Mouse (Mus musculus): ENCODE measurements around the gene Kdelr1. TPM values are rescaled to one million over a fixed set of nuclear protein-coding genes. Genes with fewer than 3 reads are reported as not detected.

The Kdelr1 gene
- polyA plus RNA-seq, 1 experiment from 2014 or later: 85.2 TPM

- DNase-seq (ENCODE audit: low spot score) (no peak), ATAC-seq (replicated peaks; ENCODE audit: insufficient number of reproducible peaks, low FRiP score, low TSS enrichment, low read depth) (no peak)
- Histone ChIP-seq H3K27me3 (ENCODE audit: control insufficient read depth, insufficient read depth, low read length) (no peaks in the 10 kb centered on the region), H3K9me3 (replicated peaks; ENCODE audit: control insufficient read depth, low read length) (no peaks in the 10 kb centered on the region), H3K4me1 (ENCODE audit: control insufficient read depth, insufficient read depth, low read length) (peaks cover 9% of the 10 kb centered on the region; the same call in 1 of the 2 replicates), H3K27ac (replicated peaks; ENCODE audit: low read depth, low read length) (no peak overlapping the region), H3K4me2 (ENCODE audit: low read depth, low read length) (peak overlapping the region; percentile 21), H3K36me3 (replicated peaks; ENCODE audit: control insufficient read depth, insufficient read depth, low read depth, low read length) (no peaks in the 10 kb centered on the region; the same call in 1 of the 2 replicates), H3K9ac (replicated peaks; ENCODE audit: low read length) (peak overlapping the region; percentile 23), H3K4me3 (ENCODE audit: low read depth, low read length) (peak overlapping the region; percentile 26)
- WGBS: 52% methylated on average over 9 of the region's 9 CpGs
Observed at GRCm38 (mm10) chr7:45920583-45921241, 48.1 kb downstream of the Kdelr1 start.

DNA sequence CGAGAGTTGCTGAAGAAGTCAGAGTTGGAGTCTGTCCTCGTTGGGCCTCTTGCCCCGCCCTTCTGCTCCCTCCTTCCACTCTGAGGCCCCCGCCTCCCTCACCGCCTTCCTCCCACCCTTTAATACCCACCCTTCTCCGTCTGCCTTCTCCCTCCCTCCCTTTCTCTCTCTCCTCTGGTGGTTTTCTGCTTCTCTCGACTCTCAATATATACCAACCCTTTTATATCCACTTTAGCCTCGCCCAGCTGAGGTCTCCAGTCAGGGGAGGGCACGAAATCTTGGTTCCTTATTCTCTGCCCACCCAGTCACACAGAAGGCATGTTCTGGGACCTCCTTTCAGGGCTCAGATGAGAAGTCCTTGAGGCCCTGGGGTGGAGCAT, 48.7 kb downstream of the Kdelr1 start, which contains the start of gene Emp3:
Gene Emp3, minus strand, starts transcription at position 163 of the 380 bp plus-strand sequence.
- DNase-seq (ENCODE audit: low spot score) (no peak), ATAC-seq (replicated peaks; ENCODE audit: insufficient number of reproducible peaks, low FRiP score, low TSS enrichment, low read depth) (no peak)
- Histone ChIP-seq H3K4me3 (ENCODE audit: low read depth, low read length) (peak within 1 kb of the TSS; percentile 26), H3K4me1 (ENCODE audit: control insufficient read depth, insufficient read depth, low read length) (peaks cover 8% of the 10 kb centered on the region; the same call in 1 of the 2 replicates), H3K9ac (replicated peaks; ENCODE audit: low read length) (peak within 1 kb of the TSS; percentile 23), H3K9me3 (replicated peaks; ENCODE audit: control insufficient read depth, low read length) (no peaks in the 10 kb centered on the region), H3K27me3 (ENCODE audit: control insufficient read depth, insufficient read depth, low read length) (no peaks in the 10 kb centered on the region), H3K4me2 (ENCODE audit: low read depth, low read length) (peak within 1 kb of the TSS; percentile 21), H3K36me3 (replicated peaks; ENCODE audit: control insufficient read depth, insufficient read depth, low read depth, low read length) (no peaks in the 10 kb centered on the region; the same call in 1 of the 2 replicates), H3K27ac (replicated peaks; ENCODE audit: low read depth, low read length) (peak within 1 kb of the TSS; percentile 82; the same call in 1 of the 2 replicates)
- WGBS: 47% methylated on average over 9 of the region's 9 CpGs

GRCm38 (mm10) chr7:45921950-45922600, 49.5 kb downstream of the Kdelr1 start:
- DNase-seq (ENCODE audit: low spot score) (no peak), ATAC-seq (replicated peaks; ENCODE audit: insufficient number of reproducible peaks, low FRiP score, low TSS enrichment, low read depth) (no peak)
- H3K27ac ChIP-seq (replicated peaks; ENCODE audit: low read depth, low read length): peak overlapping the region; percentile 82; the same call in 1 of the 2 replicates
- no peak overlapping the region for H3K4me3 ChIP-seq (ENCODE audit: low read depth, low read length)
- H3K4me2 ChIP-seq (ENCODE audit: low read depth, low read length): no peak overlapping the region
- H3K4me1 ChIP-seq (ENCODE audit: control insufficient read depth, insufficient read depth, low read length): peaks cover 5% of the 10 kb centered on the region; the same call in 1 of the 2 replicates
- peak overlapping the region; percentile 51; the same call in 1 of the 2 replicates for H3K9ac ChIP-seq (replicated peaks; ENCODE audit: low read length)
- no peaks in the 10 kb centered on the region for H3K27me3 ChIP-seq (ENCODE audit: control insufficient read depth, insufficient read depth, low read length)
- H3K36me3 ChIP-seq (replicated peaks; ENCODE audit: control insufficient read depth, insufficient read depth, low read depth, low read length): no peaks in the 10 kb centered on the region; the same call in 1 of the 2 replicates
- 79% methylated on average over 12 of the region's 12 CpGs for WGBS
- no peaks in the 10 kb centered on the region for H3K9me3 ChIP-seq (replicated peaks; ENCODE audit: control insufficient read depth, low read length)

DNA sequence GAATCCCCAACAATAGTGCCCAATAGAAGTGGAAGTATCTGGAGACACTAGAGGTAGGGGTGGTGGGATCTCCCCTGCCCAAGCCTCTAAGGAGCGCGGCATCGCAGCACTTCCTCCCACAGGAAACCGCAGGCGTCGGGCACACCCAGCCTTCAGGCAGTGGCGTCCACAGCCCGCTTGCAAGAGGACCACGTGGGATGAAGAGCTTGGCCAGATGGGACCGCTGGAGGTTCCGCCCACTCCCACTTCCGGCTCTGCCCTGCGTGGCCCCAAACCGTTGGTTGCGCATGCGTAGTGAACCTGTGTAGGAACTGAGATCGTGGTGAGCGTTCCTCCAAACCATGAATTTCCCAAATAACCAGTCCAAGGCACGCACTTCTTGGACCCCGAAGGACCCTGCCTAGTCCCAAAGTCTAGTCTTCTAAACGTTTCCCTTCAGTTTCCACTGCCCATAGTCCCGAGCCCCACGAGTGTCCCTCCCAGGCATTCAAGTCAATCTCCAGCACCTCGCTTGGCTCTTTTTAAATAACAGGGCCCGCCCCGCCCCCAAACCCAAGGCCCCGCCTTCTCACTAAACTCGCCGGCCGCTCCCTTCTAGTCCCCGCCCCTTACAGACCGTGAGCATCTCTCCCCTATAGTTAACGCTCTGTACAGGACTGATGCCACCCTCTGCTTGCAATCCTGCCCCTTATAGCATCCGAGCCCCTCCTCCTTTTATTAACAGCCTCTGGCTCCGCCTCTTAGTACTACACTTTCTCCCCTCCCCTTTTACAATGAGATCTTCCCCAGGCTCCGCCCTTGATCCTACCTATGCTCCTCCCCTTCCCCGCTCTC, 50.6 kb downstream of the Kdelr1 start:
- H3K36me3 ChIP-seq (replicated peaks; ENCODE audit: control insufficient read depth, insufficient read depth, low read depth, low read length): no peaks in the 10 kb centered on the region; the same call in 1 of the 2 replicates
- peak overlapping the region; percentile 55 for H3K4me2 ChIP-seq (ENCODE audit: low read depth, low read length)
- peaks cover 2% of the 10 kb centered on the region; the same call in 1 of the 2 replicates for H3K27me3 ChIP-seq (ENCODE audit: control insufficient read depth, insufficient read depth, low read length)
- WGBS: under 1% methylated on average over 37 of the region's 37 CpGs
- H3K9ac ChIP-seq (replicated peaks; ENCODE audit: low read length): peak overlapping the region; percentile 51
- ATAC-seq (replicated peaks; ENCODE audit: insufficient number of reproducible peaks, low FRiP score, low TSS enrichment, low read depth) (peak; percentile 87), DNase-seq (ENCODE audit: low spot score) (peak; percentile 96)
- peak overlapping the region; percentile 82 for H3K27ac ChIP-seq (replicated peaks; ENCODE audit: low read depth, low read length)
- peaks cover 2% of the 10 kb centered on the region; the same call in 1 of the 2 replicates for H3K4me1 ChIP-seq (ENCODE audit: control insufficient read depth, insufficient read depth, low read length)
- H3K4me3 ChIP-seq (ENCODE audit: low read depth, low read length): peak overlapping the region; percentile 31
- H3K9me3 ChIP-seq (replicated peaks; ENCODE audit: control insufficient read depth, low read length): no peaks in the 10 kb centered on the region

- no peaks in the 10 kb centered on the region for H3K9me3 ChIP-seq (replicated peaks; ENCODE audit: control insufficient read depth, low read length)
- DNase-seq (ENCODE audit: low spot score) (peak; percentile 49), ATAC-seq (replicated peaks; ENCODE audit: insufficient number of reproducible peaks, low FRiP score, low TSS enrichment, low read depth) (peak; percentile 54)
- H3K4me1 ChIP-seq (ENCODE audit: control insufficient read depth, insufficient read depth, low read length): peaks cover 2% of the 10 kb centered on the region; the same call in 1 of the 2 replicates
- H3K36me3 ChIP-seq (replicated peaks; ENCODE audit: control insufficient read depth, insufficient read depth, low read depth, low read length): no peaks in the 10 kb centered on the region
- peaks cover 3% of the 10 kb centered on the region; the same call in 1 of the 2 replicates for H3K27me3 ChIP-seq (ENCODE audit: control insufficient read depth, insufficient read depth, low read length)
- H3K4me3 ChIP-seq (ENCODE audit: low read depth, low read length): peak within 1 kb of the TSS; percentile 31
- 4% methylated on average over 24 of the region's 24 CpGs for WGBS
- H3K9ac ChIP-seq (replicated peaks; ENCODE audit: low read length): peak within 1 kb of the TSS; percentile 51
- peak within 1 kb of the TSS; percentile 82 for H3K27ac ChIP-seq (replicated peaks; ENCODE audit: low read depth, low read length)
- peak within 1 kb of the TSS; percentile 55 for H3K4me2 ChIP-seq (ENCODE audit: low read depth, low read length)
Observed at GRCm38 (mm10) chr7:45923762-45924428, 51.3 kb downstream of the Kdelr1 start, which contains the start of gene Ccdc114. Ccdc114 (plus strand) TSS chr7:45924072.

GRCm38 (mm10) chr7:45924429-45924816, 51.9 kb downstream of the Kdelr1 start:
- Histone ChIP-seq H3K9me3 (replicated peaks; ENCODE audit: control insufficient read depth, low read length) (no peaks in the 10 kb centered on the region), H3K36me3 (replicated peaks; ENCODE audit: control insufficient read depth, insufficient read depth, low read depth, low read length) (no peaks in the 10 kb centered on the region), H3K4me3 (ENCODE audit: low read depth, low read length) (peak overlapping the region; percentile 5; the same call in 1 of the 2 replicates), H3K9ac (replicated peaks; ENCODE audit: low read length) (peak overlapping the region; percentile 23; the same call in 1 of the 2 replicates), H3K4me2 (ENCODE audit: low read depth, low read length) (peak overlapping the region; percentile 24), H3K27ac (replicated peaks; ENCODE audit: low read depth, low read length) (no peak overlapping the region), H3K4me1 (ENCODE audit: control insufficient read depth, insufficient read depth, low read length) (peaks cover 2% of the 10 kb centered on the region; the same call in 1 of the 2 replicates), H3K27me3 (ENCODE audit: control insufficient read depth, insufficient read depth, low read length) (peaks cover 3% of the 10 kb centered on the region; the same call in 1 of the 2 replicates)
- ATAC-seq (replicated peaks; ENCODE audit: insufficient number of reproducible peaks, low FRiP score, low TSS enrichment, low read depth) (no peak), DNase-seq (ENCODE audit: low spot score) (no peak)
- 13% methylated on average over 14 of the region's 14 CpGs for WGBS

DNA sequence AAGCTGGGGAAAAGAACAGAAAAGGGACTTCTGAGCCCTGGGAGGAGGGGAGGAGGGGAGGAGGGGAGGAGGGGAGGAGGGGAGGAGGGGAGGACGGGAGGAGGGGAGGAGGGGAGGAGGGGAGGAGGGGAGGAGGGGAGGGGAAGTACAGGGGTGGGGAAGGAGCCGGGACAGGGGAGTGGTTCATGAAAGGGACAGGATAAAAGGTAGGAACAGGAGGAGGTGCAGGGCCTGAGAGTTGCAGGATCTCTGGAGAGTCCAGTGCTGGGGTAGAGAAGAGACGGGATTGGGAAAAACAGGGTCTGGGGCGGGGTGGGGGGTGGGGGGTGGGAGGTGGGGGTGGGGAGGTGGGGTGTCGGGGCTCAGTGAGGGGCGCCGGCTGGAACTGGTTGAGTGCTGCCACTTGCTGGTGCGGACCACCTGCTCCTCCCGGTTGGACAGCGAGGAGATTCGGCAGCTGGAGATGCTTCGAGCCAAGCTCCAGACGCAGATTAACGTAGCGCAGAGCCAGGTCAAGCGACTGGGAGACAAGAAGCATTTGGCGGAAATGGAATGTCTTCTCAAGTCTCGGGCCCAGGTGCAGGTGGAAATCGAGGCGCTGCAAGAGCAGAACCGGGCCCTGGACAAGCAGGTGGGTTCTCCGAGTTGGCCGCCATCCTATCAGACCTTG, 56.2 kb downstream of the Kdelr1 start:
- Histone ChIP-seq H3K9ac (replicated peaks; ENCODE audit: low read length) (no peak overlapping the region), H3K4me3 (ENCODE audit: low read depth, low read length) (no peak overlapping the region)
- WGBS: 12% methylated on average over 18 of the region's 23 CpGs

More for the DNA sequence above, 56.2 kb downstream of the Kdelr1 start:
- no peaks in the 10 kb centered on the region for H3K4me1 ChIP-seq (ENCODE audit: control insufficient read depth, insufficient read depth, low read length)
- H3K27ac ChIP-seq (replicated peaks; ENCODE audit: low read depth, low read length): no peak overlapping the region
- H3K27me3 ChIP-seq (ENCODE audit: control insufficient read depth, insufficient read depth, low read length): peaks cover 3% of the 10 kb centered on the region; the same call in 1 of the 2 replicates
- DNase-seq (ENCODE audit: low spot score): no peak
- no peaks in the 10 kb centered on the region for H3K36me3 ChIP-seq (replicated peaks; ENCODE audit: control insufficient read depth, insufficient read depth, low read depth, low read length)
- no peaks in the 10 kb centered on the region for H3K9me3 ChIP-seq (replicated peaks; ENCODE audit: control insufficient read depth, low read length)
- no peak overlapping the region for H3K4me2 ChIP-seq (ENCODE audit: low read depth, low read length)
- no peak for ATAC-seq (replicated peaks; ENCODE audit: insufficient number of reproducible peaks, low FRiP score, low TSS enrichment, low read depth)
